Mouse (Mus musculus): ENCODE data around the gene N4bp2l2. TPM values are rescaled to one million over a fixed set of nuclear protein-coding genes. Genes with fewer than 3 reads are reported as not detected.

The N4bp2l2 gene
- polyA plus RNA-seq, 1 experiment from 2014 or later, result 45.1 TPM

DNA sequence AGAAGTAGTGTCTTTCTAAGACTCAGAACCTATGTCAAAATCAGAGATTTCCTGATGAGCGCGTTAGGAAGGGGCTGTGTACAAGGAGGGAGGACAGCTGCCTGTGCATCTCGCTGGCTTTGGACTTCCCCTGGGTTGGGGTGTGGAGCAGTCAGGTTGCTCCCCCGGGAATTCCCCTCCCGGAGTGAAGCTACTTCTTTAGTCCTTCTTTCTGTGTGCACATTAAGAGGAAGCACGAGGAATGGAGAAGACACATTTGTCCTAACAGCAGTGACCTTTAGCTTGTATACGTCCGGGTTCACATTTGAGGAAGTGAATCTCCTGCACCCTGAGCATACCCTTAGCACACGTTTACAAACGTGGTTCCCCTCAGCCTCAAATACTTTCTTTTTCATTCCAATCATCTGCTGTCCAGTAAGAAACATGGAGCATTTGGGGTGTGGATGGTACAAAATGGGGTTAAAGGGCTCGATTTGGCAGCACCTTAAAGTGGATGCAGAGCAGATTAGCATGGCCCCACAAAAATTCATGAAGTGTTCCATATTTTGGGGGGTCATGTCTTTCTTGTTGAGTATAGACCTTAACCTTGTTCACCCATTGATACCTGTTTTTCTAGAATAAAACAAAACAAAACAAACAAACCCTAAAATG is 70.5 kb downstream of the N4bp2l2 start:
- Histone ChIP-seq H3K4me3 (replicated peaks; ENCODE audit: low read depth, low read length) (no peak overlapping the region), H3K4me2 (ENCODE audit: low read length) (no peak overlapping the region), H3K27me3 (ENCODE audit: insufficient read depth, low read length) (no peaks in the 10 kb centered on the region), H3K27ac (no peak overlapping the region), H3K9ac (ENCODE audit: low read depth, low read length) (no peak overlapping the region), H3K9me3 (replicated peaks; ENCODE audit: low read length) (no peaks in the 10 kb centered on the region), H3K4me1 (replicated peaks; ENCODE audit: insufficient read depth, low read length) (peaks cover 11% of the 10 kb centered on the region; the same call in 1 of the 2 replicates), H3K36me3 (ENCODE audit: insufficient read depth, low read length) (no peaks in the 10 kb centered on the region)
- no peak for TF ChIP-seq CTCF (IDR thresholded peaks at IDR 0.05; ENCODE audit: low read depth)
- DNase-seq (ENCODE audit: low spot score) (no peak), ATAC-seq (replicated peaks; ENCODE audit: low FRiP score, low read depth) (no peak)
- 48% methylated on average over 11 of the region's 11 CpGs for WGBS

DNA sequence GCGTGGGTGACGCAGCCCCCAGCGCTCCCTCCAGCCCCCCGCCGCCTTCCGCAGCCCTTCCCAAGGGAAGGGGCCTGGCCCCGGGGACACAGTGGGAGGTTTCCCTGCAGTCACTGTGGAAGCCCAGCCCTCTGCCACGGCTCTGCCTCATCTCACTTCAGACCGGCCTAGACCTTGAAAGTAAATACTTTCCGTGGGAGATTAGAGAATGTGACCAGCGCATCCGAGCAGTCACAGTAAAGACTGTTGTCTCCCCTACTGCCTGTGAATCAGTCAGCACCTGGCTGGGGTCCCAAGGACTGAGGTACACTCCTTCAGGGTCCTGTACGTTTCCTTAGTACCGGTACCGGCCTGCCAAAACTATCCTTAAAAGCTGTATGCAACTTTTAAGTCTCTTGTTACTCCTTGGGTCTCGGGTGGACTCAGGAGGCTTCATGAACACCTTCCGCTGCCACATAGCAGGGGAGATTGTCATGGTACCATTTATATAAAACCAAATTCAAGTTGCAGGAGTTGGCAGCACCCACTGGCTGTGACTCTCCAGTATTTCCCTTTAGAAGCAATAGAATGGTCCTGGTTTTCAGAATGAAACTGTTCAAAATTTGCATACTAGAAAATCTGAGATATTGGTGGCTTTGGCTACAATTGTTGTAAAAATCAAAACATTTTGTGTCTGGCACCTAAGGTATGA is 71.2 kb downstream of the N4bp2l2 start:
- Histone ChIP-seq H3K4me2 (ENCODE audit: low read length) (peak overlapping the region; percentile 100), H3K4me1 (replicated peaks; ENCODE audit: insufficient read depth, low read length) (peaks cover 9% of the 10 kb centered on the region; the same call in 1 of the 2 replicates), H3K36me3 (ENCODE audit: insufficient read depth, low read length) (no peaks in the 10 kb centered on the region), H3K27ac (no peak overlapping the region), H3K9ac (ENCODE audit: low read depth, low read length) (peak overlapping the region; percentile 75), H3K9me3 (replicated peaks; ENCODE audit: low read length) (no peaks in the 10 kb centered on the region), H3K27me3 (ENCODE audit: insufficient read depth, low read length) (no peaks in the 10 kb centered on the region), H3K4me3 (replicated peaks; ENCODE audit: low read depth, low read length) (peak overlapping the region; percentile 82)
- WGBS, result 7% methylated on average over 17 of the region's 17 CpGs
- no peak for TF ChIP-seq CTCF (IDR thresholded peaks at IDR 0.05; ENCODE audit: low read depth)
- peak; percentile 50 for DNase-seq (ENCODE audit: low spot score)
- ATAC-seq (replicated peaks; ENCODE audit: low FRiP score, low read depth), result no peak; the same call in 1 of the 2 replicates

DNA sequence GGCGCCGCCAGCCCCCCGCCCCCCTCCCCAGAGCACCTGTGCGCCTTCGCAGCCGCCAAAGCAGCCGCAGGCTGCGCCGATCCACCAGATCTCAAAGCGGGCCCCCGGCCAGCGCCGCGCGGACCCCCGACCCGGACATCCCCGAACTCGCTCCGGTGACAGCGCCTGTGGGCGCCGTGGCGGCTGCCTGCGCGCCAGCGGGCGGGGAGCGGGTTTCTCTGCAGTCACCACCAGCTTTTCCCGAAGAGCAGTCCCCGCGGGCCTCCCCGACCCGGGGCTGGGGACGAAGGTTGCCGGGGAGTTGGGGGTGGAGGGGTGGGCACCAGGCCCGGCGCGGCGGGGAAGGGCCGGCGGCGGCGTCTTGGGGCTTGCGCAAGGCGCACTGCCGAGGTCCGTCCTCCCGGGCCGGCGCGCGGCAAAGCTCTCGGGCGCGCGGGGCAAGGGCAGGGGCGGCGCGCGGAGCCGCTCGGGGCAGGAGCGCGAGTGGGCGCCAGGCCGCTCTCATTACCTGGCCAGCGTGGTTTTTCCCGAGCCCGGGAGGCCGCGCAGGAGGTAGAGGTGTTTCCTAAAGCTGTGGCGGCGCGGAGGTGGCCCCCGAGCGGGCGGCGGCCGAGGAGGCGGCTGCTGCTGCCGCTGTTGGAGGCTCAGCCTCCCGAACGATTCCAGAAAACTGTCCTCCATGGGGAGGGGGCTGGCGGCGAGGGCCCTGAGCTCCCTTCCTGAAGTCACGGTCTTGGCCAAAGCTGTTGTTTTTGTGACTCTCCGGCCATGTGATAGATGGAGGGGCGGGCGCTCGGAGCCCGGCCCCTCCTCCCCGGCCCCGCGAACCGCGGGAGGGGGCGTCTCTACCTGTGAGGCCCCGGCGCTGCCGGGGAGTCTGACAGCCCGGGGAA is 72.0 kb downstream of the N4bp2l2 start:
- no peak for TF ChIP-seq CTCF (IDR thresholded peaks at IDR 0.05; ENCODE audit: low read depth)
- H3K4me1 ChIP-seq (replicated peaks; ENCODE audit: insufficient read depth, low read length), result peaks cover 9% of the 10 kb centered on the region; the same call in 1 of the 2 replicates
- DNase-seq (ENCODE audit: low spot score) (peak; percentile 59), ATAC-seq (replicated peaks; ENCODE audit: low FRiP score, low read depth) (peak; percentile 68)
- H3K9ac ChIP-seq (ENCODE audit: low read depth, low read length), result peak overlapping the region; percentile 75
- peak overlapping the region; percentile 100 for H3K4me2 ChIP-seq (ENCODE audit: low read length)
- H3K4me3 ChIP-seq (replicated peaks; ENCODE audit: low read depth, low read length), result peak overlapping the region; percentile 82
- WGBS, result 1% methylated on average over 95 of the region's 102 CpGs
- H3K27ac ChIP-seq, result no peak overlapping the region
- no peaks in the 10 kb centered on the region for H3K27me3 ChIP-seq (ENCODE audit: insufficient read depth, low read length)
- no peaks in the 10 kb centered on the region for H3K36me3 ChIP-seq (ENCODE audit: insufficient read depth, low read length)
- no peaks in the 10 kb centered on the region for H3K9me3 ChIP-seq (replicated peaks; ENCODE audit: low read length)

DNA sequence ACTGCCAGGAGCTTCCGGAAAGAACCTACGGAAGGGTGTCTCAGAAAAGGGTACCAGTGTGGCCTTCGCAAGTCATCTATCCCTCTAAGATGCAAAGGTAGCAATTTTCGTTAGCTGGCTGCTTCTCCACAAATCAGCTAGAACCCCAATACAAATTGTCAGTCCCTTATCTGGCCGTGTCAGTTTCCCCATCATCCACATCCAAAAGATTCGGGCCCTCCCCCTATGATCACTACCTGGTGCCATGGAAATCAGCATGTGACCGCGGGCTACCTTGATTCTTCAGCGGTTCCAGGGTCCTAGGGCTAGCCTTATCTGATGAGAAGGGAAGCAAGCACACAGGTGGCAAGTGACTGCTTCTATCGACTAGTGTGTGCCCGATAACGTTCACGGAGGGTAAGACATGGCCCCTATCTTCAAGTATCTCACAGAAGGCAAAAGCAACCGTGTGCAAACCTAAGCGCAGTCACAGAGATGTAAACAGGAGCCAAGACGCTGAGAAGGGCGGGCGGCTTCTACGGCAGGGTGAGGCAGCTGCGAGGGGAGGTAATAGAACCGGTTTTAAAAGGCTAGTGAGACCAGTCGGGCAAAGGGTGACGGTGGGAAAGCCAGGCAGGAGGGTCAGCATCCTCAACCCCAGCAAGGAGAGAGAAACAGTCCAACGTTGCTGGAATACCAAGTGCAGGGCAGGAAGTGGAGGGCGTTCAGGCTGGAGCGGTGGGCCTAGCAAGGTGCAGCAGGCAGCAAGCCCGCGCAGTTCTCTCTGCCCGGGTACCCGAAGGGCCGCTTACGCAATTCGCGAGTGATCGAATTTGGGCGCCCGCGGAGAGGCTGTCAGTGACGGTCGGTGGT is 72.9 kb downstream of the N4bp2l2 start:
- no peaks in the 10 kb centered on the region for H3K36me3 ChIP-seq (ENCODE audit: insufficient read depth, low read length)
- no peaks in the 10 kb centered on the region for H3K9me3 ChIP-seq (replicated peaks; ENCODE audit: low read length)
- peak overlapping the region; percentile 100 for H3K4me2 ChIP-seq (ENCODE audit: low read length)
- H3K9ac ChIP-seq (ENCODE audit: low read depth, low read length), result peak overlapping the region; percentile 75
- ATAC-seq (replicated peaks; ENCODE audit: low FRiP score, low read depth) (peak; percentile 26; the same call in 1 of the 2 replicates), DNase-seq (ENCODE audit: low spot score) (peak; percentile 46)
- no peak overlapping the region for H3K27ac ChIP-seq
- WGBS, result 11% methylated on average over 40 of the region's 40 CpGs
- peaks cover 9% of the 10 kb centered on the region; the same call in 1 of the 2 replicates for H3K4me1 ChIP-seq (replicated peaks; ENCODE audit: insufficient read depth, low read length)
- H3K27me3 ChIP-seq (ENCODE audit: insufficient read depth, low read length), result no peaks in the 10 kb centered on the region
- peak overlapping the region; percentile 82 for H3K4me3 ChIP-seq (replicated peaks; ENCODE audit: low read depth, low read length)
- TF ChIP-seq CTCF (IDR thresholded peaks at IDR 0.05; ENCODE audit: low read depth), result no peak

DNA sequence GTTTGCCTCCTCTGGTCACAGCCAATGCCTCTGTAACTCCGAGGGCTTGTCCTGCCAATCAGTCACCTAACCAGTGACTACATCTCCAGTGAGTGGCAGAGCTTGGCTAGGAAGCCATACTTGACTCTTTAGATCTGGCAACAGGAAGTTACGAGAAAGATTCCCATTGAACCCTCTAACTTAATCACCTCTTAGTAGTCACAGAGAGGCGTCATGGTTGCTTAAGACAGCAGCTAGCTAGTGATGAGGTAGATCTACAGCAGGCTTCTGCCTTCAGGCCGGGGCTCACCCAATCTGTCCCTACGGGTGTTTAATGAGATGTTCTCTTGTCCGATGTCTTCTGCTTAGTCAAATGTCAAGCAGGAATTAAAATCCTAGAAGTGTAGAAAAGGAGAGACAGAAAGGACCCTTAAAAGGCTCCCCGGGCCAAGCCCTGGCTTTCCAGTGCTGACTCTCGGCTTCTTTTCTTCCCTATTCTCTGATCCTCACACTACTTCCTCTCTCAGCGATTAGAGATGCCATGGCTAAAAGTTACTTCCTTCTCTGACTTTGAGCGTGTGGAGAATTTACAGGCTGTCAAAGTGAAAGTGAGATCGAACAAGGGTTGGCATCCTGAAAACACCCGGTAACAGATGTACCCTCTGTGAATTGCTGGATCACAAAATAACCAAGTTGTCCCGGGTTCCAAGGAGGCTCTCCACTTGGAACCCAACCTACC is 73.6 kb downstream of the N4bp2l2 start:
- Histone ChIP-seq H3K4me2 (ENCODE audit: low read length) (peak overlapping the region; percentile 100; the same call in 1 of the 2 replicates), H3K36me3 (ENCODE audit: insufficient read depth, low read length) (no peaks in the 10 kb centered on the region), H3K27ac (no peak overlapping the region), H3K4me3 (replicated peaks; ENCODE audit: low read depth, low read length) (no peak overlapping the region), H3K9me3 (replicated peaks; ENCODE audit: low read length) (no peaks in the 10 kb centered on the region), H3K9ac (ENCODE audit: low read depth, low read length) (no peak overlapping the region), H3K4me1 (replicated peaks; ENCODE audit: insufficient read depth, low read length) (peaks cover 9% of the 10 kb centered on the region; the same call in 1 of the 2 replicates), H3K27me3 (ENCODE audit: insufficient read depth, low read length) (no peaks in the 10 kb centered on the region)
- ATAC-seq (replicated peaks; ENCODE audit: low FRiP score, low read depth) (no peak), DNase-seq (ENCODE audit: low spot score) (no peak)
- WGBS, result 75% methylated on average over 13 of the region's 13 CpGs
- TF ChIP-seq CTCF (IDR thresholded peaks at IDR 0.05; ENCODE audit: low read depth), result no peak

Data from kidney, postnatal 0 days (tissue).